Mouse (Mus musculus) effector memory CD4-positive, alpha-beta T cell, adult 5 months (primary cell): Measurements from ENCODE around the gene Klk14. TPM values are rescaled to one million over a fixed set of nuclear protein-coding genes. Genes with fewer than 3 reads are reported as not detected.

ENCODE experiments used
- polyA plus RNA-seq: library from polyadenylated mRNA; unstranded; fragments of 100-300 nt; shearing (Covaris generic); gene quantifications from one replicate; pipeline ENCODE4 v1.2.1, GENCODE M21; 2017

The Klk14 gene
- polyA plus RNA-seq = not detected

GRCm38 (mm10) chr7:43690118-43690517 lies at the start of gene Klk14:
Klk14 (plus strand) TSS chr7:43690418.

GRCm38 (mm10) chr7:43660002-43660401 lies 30.2 kb upstream of the Klk14 start, which contains the start of gene Siglece:
Siglece (minus strand) TSS chr7:43660161.

GRCm38 (mm10) chr7:43671809-43672580 lies 18.2 kb upstream of the Klk14 start, which contains the start of gene Ctu1:
Ctu1 (plus strand) TSS chr7:43672016.

GRCm38 (mm10) chr7:43712267-43712666 lies 22.0 kb downstream of the Klk14 start, which contains the start of gene Klk13:
Klk13 (plus strand) TSS chr7:43712567.

Other genes with a start within 250 kb of the Klk14 start
- not detected for gene Cldnd2, start 249.6 kb upstream of the Klk14 start, polyA plus RNA-seq
- 73.5 TPM for gene Etfb, start 246.3 kb upstream of the Klk14 start, polyA plus RNA-seq
- 0.50 TPM for gene Gm45233, start 246.3 kb upstream of the Klk14 start, polyA plus RNA-seq
- gene Vsig10l, start 227.3 kb upstream of the Klk14 start, polyA plus RNA-seq = 3.8 TPM
- not detected for gene Iglon5, start 200.3 kb upstream of the Klk14 start, polyA plus RNA-seq
- not detected for gene 4931406B18Rik, start 184.5 kb upstream of the Klk14 start, polyA plus RNA-seq
- gene Cd33, start 146.0 kb upstream of the Klk14 start, polyA plus RNA-seq = not detected
- gene Zfp658, start 128.2 kb upstream of the Klk14 start, polyA plus RNA-seq = 2.3 TPM
- 4.0 TPM for gene Zfp719, start 110.8 kb upstream of the Klk14 start, polyA plus RNA-seq
- not detected for gene Zfp819, start 83.2 kb upstream of the Klk14 start, polyA plus RNA-seq
- not detected for gene Ceacam18, start 55.7 kb upstream of the Klk14 start, polyA plus RNA-seq
- gene Siglece, start 30.3 kb upstream of the Klk14 start, polyA plus RNA-seq = 0.34 TPM
- 4.2 TPM for gene Ctu1, start 18.4 kb upstream of the Klk14 start, polyA plus RNA-seq
- gene Klk13, start 22.1 kb downstream of the Klk14 start, polyA plus RNA-seq = not detected
- gene Klk12, start 78.5 kb downstream of the Klk14 start, polyA plus RNA-seq = not detected
- gene Klk11, start 84.2 kb downstream of the Klk14 start, polyA plus RNA-seq = not detected
- gene Klk10, start 90.6 kb downstream of the Klk14 start, polyA plus RNA-seq = not detected
- not detected for gene Klk9, start 101.5 kb downstream of the Klk14 start, polyA plus RNA-seq
- gene Klk8, start 107.2 kb downstream of the Klk14 start, polyA plus RNA-seq = 48.5 TPM
- not detected for gene Klk7, start 120.9 kb downstream of the Klk14 start, polyA plus RNA-seq
- gene Klk6, start 134.1 kb downstream of the Klk14 start, polyA plus RNA-seq = not detected
- gene Klk5, start 151.6 kb downstream of the Klk14 start, polyA plus RNA-seq = not detected
- not detected for gene Klk4, start 190.7 kb downstream of the Klk14 start, polyA plus RNA-seq
- not detected for gene Klk15, start 243.3 kb downstream of the Klk14 start, polyA plus RNA-seq